Mouse (Mus musculus): Measurements from ENCODE around the gene Lhfp.

DNA sequence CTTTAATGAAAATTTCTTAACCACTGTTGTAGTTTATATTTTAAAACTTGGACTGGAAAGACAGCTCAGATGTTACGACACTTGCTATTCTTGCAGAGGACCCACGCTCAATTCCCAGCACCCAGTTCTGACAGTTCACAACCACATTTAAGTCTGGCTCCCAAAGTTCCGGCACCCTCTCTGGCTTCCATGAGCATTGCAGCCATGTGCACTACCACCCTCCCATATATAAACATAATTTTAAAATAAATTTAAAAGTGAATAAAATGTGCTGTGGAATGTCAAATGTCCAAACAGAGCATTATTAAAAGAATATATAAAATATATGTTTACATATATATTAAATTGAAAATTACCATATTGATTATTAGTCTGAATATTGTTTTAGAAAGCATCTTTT lies 249.9 kb downstream of the Lhfp start:
- TF ChIP-seq CTCF (IDR thresholded peaks at IDR 0.05; ENCODE audit: low read depth, low read length) (no peak), POLR2A (IDR thresholded peaks at IDR 0.05; ENCODE audit: insufficient read depth, low read length) (no peak), EP300 (IDR thresholded peaks at IDR 0.05; ENCODE audit: insufficient read depth, low read depth, low read length) (no peak)

Data from ES-Bruce4 (cell line).